Mouse (Mus musculus): ENCODE data around the gene Gm17555. TPM values are rescaled to one million over a fixed set of nuclear protein-coding genes. Genes with fewer than 3 reads are reported as not detected.
"Not testable (repeated sequence)": the region's sequence is repeated elsewhere in the genome, so short reads cannot be mapped to it uniquely, and the experiment has no call there.

Gm17555 gene
- polyA plus RNA-seq (2012; rRNA removed) (not detected in 2 replicates), polyA plus RNA-seq (2014; fragmentation: Nextera tagmentation; extraction: Ambion mirVana) (not detected in 2 replicates)

- not testable (repeated sequence) for H3K9ac ChIP-seq (ENCODE audit: low read depth, low read length, severe bottlenecking); H3K4me1 ChIP-seq (ENCODE audit: control insufficient read depth, insufficient read depth, low read length); H3K27ac ChIP-seq (replicated peaks; ENCODE audit: low read depth, low read length); H3K27me3 ChIP-seq (ENCODE audit: control insufficient read depth, insufficient read depth, low read length); H3K4me2 ChIP-seq (replicated peaks; ENCODE audit: low read depth, low read length, severe bottlenecking); DNase-seq (ENCODE audit: low spot score); H3K36me3 ChIP-seq (ENCODE audit: control insufficient read depth, insufficient read depth, low read length); ATAC-seq (ENCODE audit: low FRiP score, low read depth); H3K9me3 ChIP-seq (ENCODE audit: control insufficient read depth, low read length); H3K4me3 ChIP-seq (replicated peaks; ENCODE audit: low read length)
- 91% methylated on average over 3 of the region's 3 CpGs for WGBS
These were observed at the start of gene Gm17555 for GRCm38 (mm10) chr2:126214800-126215199. Gene Gm17555, plus strand, starts transcription at chr2:126215100.

- H3K4me3 ChIP-seq (replicated peaks; ENCODE audit: low read length), result no peak overlapping the region
- no peak overlapping the region for H3K9ac ChIP-seq (ENCODE audit: low read depth, low read length, severe bottlenecking)
- H3K4me2 ChIP-seq (replicated peaks; ENCODE audit: low read depth, low read length, severe bottlenecking), result no peak overlapping the region
- H3K27me3 ChIP-seq (ENCODE audit: control insufficient read depth, insufficient read depth, low read length), result no peaks in the 10 kb centered on the region
- no peak for ATAC-seq (ENCODE audit: low FRiP score, low read depth)
- H3K9me3 ChIP-seq (ENCODE audit: control insufficient read depth, low read length), result no peaks in the 10 kb centered on the region
- 85% methylated on average over 5 of the region's 5 CpGs for WGBS
- DNase-seq (ENCODE audit: low spot score), result no peak
- no peaks in the 10 kb centered on the region for H3K4me1 ChIP-seq (ENCODE audit: control insufficient read depth, insufficient read depth, low read length)
- peaks cover 26% of the 10 kb centered on the region for H3K36me3 ChIP-seq (ENCODE audit: control insufficient read depth, insufficient read depth, low read length)
- TF ChIP-seq POLR2A (IDR thresholded peaks at IDR 0.05; ENCODE audit: borderline replicate concordance, extremely low read depth, insufficient read depth, insufficient read length), result no peak
- H3K27ac ChIP-seq (replicated peaks; ENCODE audit: low read depth, low read length), result no peak overlapping the region
These were observed 49.5 kb upstream of the Gm17555 start for GRCm38 (mm10) chr2:126165277-126166018.

- peaks cover 21% of the 10 kb centered on the region for H3K36me3 ChIP-seq (ENCODE audit: control insufficient read depth, insufficient read depth, low read length)
- DNase-seq (ENCODE audit: low spot score), result no peak
- H3K9me3 ChIP-seq (ENCODE audit: control insufficient read depth, low read length), result no peaks in the 10 kb centered on the region
- no peak overlapping the region for H3K27ac ChIP-seq (replicated peaks; ENCODE audit: low read depth, low read length)
- no peaks in the 10 kb centered on the region for H3K27me3 ChIP-seq (ENCODE audit: control insufficient read depth, insufficient read depth, low read length)
- no peaks in the 10 kb centered on the region for H3K4me1 ChIP-seq (ENCODE audit: control insufficient read depth, insufficient read depth, low read length)
- H3K9ac ChIP-seq (ENCODE audit: low read depth, low read length, severe bottlenecking), result no peak overlapping the region
- H3K4me2 ChIP-seq (replicated peaks; ENCODE audit: low read depth, low read length, severe bottlenecking), result no peak overlapping the region
- TF ChIP-seq POLR2A (IDR thresholded peaks at IDR 0.05; ENCODE audit: borderline replicate concordance, extremely low read depth, insufficient read depth, insufficient read length), result no peak
- no peak for ATAC-seq (ENCODE audit: low FRiP score, low read depth)
- H3K4me3 ChIP-seq (replicated peaks; ENCODE audit: low read length), result no peak overlapping the region
These were observed 48.6 kb upstream of the Gm17555 start for GRCm38 (mm10) chr2:126166335-126166734.

- DNase-seq (ENCODE audit: low spot score), result no peak
- Histone ChIP-seq H3K4me1 (ENCODE audit: control insufficient read depth, insufficient read depth, low read length) (no peaks in the 10 kb centered on the region), H3K27me3 (ENCODE audit: control insufficient read depth, insufficient read depth, low read length) (no peaks in the 10 kb centered on the region), H3K9me3 (ENCODE audit: control insufficient read depth, low read length) (no peaks in the 10 kb centered on the region), H3K4me2 (replicated peaks; ENCODE audit: low read depth, low read length, severe bottlenecking) (no peak overlapping the region), H3K4me3 (replicated peaks; ENCODE audit: low read length) (no peak overlapping the region), H3K36me3 (ENCODE audit: control insufficient read depth, insufficient read depth, low read length) (peaks cover 14% of the 10 kb centered on the region), H3K9ac (ENCODE audit: low read depth, low read length, severe bottlenecking) (no peak overlapping the region), H3K27ac (replicated peaks; ENCODE audit: low read depth, low read length) (no peak overlapping the region)
- no peak for TF ChIP-seq POLR2A (IDR thresholded peaks at IDR 0.05; ENCODE audit: borderline replicate concordance, extremely low read depth, insufficient read depth, insufficient read length)
- ATAC-seq (ENCODE audit: low FRiP score, low read depth), result no peak
- 86% methylated on average over 8 of the region's 8 CpGs for WGBS
These were observed 47.9 kb upstream of the Gm17555 start for GRCm38 (mm10) chr2:126166848-126167617.

- no peaks in the 10 kb centered on the region for H3K9me3 ChIP-seq (ENCODE audit: control insufficient read depth, low read length)
- WGBS, result 89% methylated on average over 1 of the region's 1 CpGs
- no peak overlapping the region for H3K4me3 ChIP-seq (replicated peaks; ENCODE audit: low read length)
- DNase-seq (ENCODE audit: low spot score), result no peak
- ATAC-seq (ENCODE audit: low FRiP score, low read depth), result no peak
- no peaks in the 10 kb centered on the region for H3K4me1 ChIP-seq (ENCODE audit: control insufficient read depth, insufficient read depth, low read length)
- no peaks in the 10 kb centered on the region for H3K36me3 ChIP-seq (ENCODE audit: control insufficient read depth, insufficient read depth, low read length)
- no peaks in the 10 kb centered on the region for H3K27me3 ChIP-seq (ENCODE audit: control insufficient read depth, insufficient read depth, low read length)
- no peak for TF ChIP-seq POLR2A (IDR thresholded peaks at IDR 0.05; ENCODE audit: borderline replicate concordance, extremely low read depth, insufficient read depth, insufficient read length)
- H3K4me2 ChIP-seq (replicated peaks; ENCODE audit: low read depth, low read length, severe bottlenecking), result no peak overlapping the region
- no peak overlapping the region for H3K27ac ChIP-seq (replicated peaks; ENCODE audit: low read depth, low read length)
- no peak overlapping the region for H3K9ac ChIP-seq (ENCODE audit: low read depth, low read length, severe bottlenecking)
These were observed 43.5 kb upstream of the Gm17555 start for GRCm38 (mm10) chr2:126171427-126171826.

Measured in limb, embryonic 14.5 days (tissue).